ENCODE assay signal across 20 mouse cellular contexts in the genomic region with DNA sequence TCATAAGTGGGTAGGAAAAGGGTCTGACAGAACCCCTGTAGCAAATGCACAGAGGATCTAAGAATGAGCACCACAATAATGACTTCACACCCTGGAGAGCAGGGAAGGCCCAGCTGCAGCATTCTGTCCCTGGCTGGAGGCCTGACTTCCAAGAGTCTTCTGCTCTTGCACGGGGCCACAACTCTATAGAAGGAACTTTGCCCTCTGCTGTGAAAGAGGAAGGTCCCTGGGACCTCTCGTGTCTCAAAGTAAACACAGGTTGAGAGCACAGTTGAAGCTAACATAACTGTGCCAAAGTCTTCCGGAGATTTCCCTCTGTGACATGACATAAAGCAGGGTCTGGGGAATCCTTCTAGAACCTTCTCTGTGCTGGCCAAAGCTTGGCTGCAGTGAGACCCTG.
DNase-seq lines count a peak whose midpoint lies in the region; ATAC-seq and TF ChIP-seq lines count a peak whose summit lies in the region.
"Had no signal": no experiment of that assay in that cellular context is flagged by ENCODE, and none has a peak within 500 bp of the region (broad histone marks: within the 10 kb centered on the region; RNA-seq: fewer than 3 reads in every experiment).

No protein-coding gene starts in this region.

- H3K9ac ChIP-seq in heart, adult 2 months (ENCODE audit: low read depth, low read length), result no peak overlapping the region
- H3K9ac ChIP-seq in heart, embryonic 16.5 days (ENCODE audit: low read length), result no peak overlapping the region
- H3K9ac ChIP-seq in liver, postnatal 0 days (replicated peaks), result no peak overlapping the region
- H3K9ac ChIP-seq in intestine, postnatal 0 days (ENCODE audit: low read depth, low read length), result no peak overlapping the region
- H3K9ac ChIP-seq: embryonic facial prominence, embryonic 13.5 days; forebrain, embryonic 12.5 days; liver, embryonic 15.5 days; midbrain, embryonic 15.5 days; neural tube, embryonic 12.5 days had no signal

- peaks cover 6% of the 10 kb centered on the region for H3K4me1 ChIP-seq in heart, adult 2 months (ENCODE audit: control insufficient read depth, insufficient read depth, low read length)
- no peaks in the 10 kb centered on the region for H3K4me1 ChIP-seq in heart, embryonic 16.5 days (ENCODE audit: control insufficient read depth, insufficient read depth, low read length)
- H3K4me1 ChIP-seq in liver, postnatal 0 days (ENCODE audit: insufficient read depth), result 0 out of 2 replicates have a peak, but pooled peaks cover 3% of the 10 kb centered on the region
- H3K4me1 ChIP-seq in intestine, postnatal 0 days (replicated peaks; ENCODE audit: control insufficient read depth, insufficient read depth, low read length), result 0 out of 2 replicates have a peak, but pooled peaks cover 3% of the 10 kb centered on the region
- H3K4me1 ChIP-seq: embryonic facial prominence, embryonic 13.5 days; forebrain, embryonic 12.5 days; midbrain, embryonic 15.5 days; neural tube, embryonic 12.5 days had no signal

- H3K27me3 ChIP-seq in heart, adult 2 months (ENCODE audit: control insufficient read depth, insufficient read depth, low read length), result no peaks in the 10 kb centered on the region
- no peaks in the 10 kb centered on the region for H3K27me3 ChIP-seq in heart, embryonic 16.5 days (ENCODE audit: control insufficient read depth, insufficient read depth, low read length)
- H3K27me3 ChIP-seq in liver, postnatal 0 days (ENCODE audit: insufficient read depth, low read length), result no peaks in the 10 kb centered on the region
- no peaks in the 10 kb centered on the region for H3K27me3 ChIP-seq in intestine, postnatal 0 days (replicated peaks; ENCODE audit: control insufficient read depth, insufficient read depth, low read length)
- H3K27me3 ChIP-seq: embryonic facial prominence, embryonic 13.5 days; forebrain, embryonic 12.5 days; liver, embryonic 15.5 days; midbrain, embryonic 15.5 days; neural tube, embryonic 12.5 days had no signal

- intact Hi-C loops in heart, adult 2 months (cut with DNase I), result no loop called here

- no peaks in the 10 kb centered on the region for H3K79me2 ChIP-seq in heart, adult 2 months (replicated peaks; ENCODE audit: control insufficient read depth, insufficient read depth, low read length)

- H3K4me2 ChIP-seq in heart, embryonic 16.5 days (ENCODE audit: low read depth, low read length), result no peak overlapping the region
- no peak overlapping the region for H3K4me2 ChIP-seq in liver, postnatal 0 days (ENCODE audit: low read depth, low read length)
- H3K4me2 ChIP-seq in intestine, postnatal 0 days (replicated peaks; ENCODE audit: low read depth), result no peak overlapping the region
- H3K4me2 ChIP-seq: embryonic facial prominence, embryonic 13.5 days; forebrain, embryonic 12.5 days; liver, embryonic 15.5 days; midbrain, embryonic 15.5 days; neural tube, embryonic 12.5 days had no signal

- DNase-seq in heart, adult 2 months, result no peak
- no peak for DNase-seq in heart, adult 18-20 months
- no peak for DNase-seq in heart, adult 8-10 months (ENCODE audit: low spot score)
- no peak for DNase-seq in liver, postnatal 0 days
- DNase-seq in liver, result no peak
- no peak for DNase-seq in gastrocnemius, postnatal 25 days
- DNase-seq: adrenal gland, postnatal 10 days; cerebellum, adult 8-10 months; cerebellum, postnatal 36 days; gastrocnemius, postnatal 36 days; right cerebral cortex, postnatal 14 days had no signal

- no peak for TF ChIP-seq CTCF in heart, adult 2 months (IDR thresholded peaks at IDR 0.05)
- TF ChIP-seq CTCF in liver, postnatal 0 days (IDR thresholded peaks at IDR 0.05; ENCODE audit: low read depth), result no peak
- no peak for TF ChIP-seq CTCF in intestine, postnatal 0 days (IDR thresholded peaks at IDR 0.05; ENCODE audit: low read depth)

- no peak for ATAC-seq in heart, embryonic 16.5 days (replicated peaks; ENCODE audit: extremely low read depth, insufficient read depth, low FRiP score)
- 0 out of 2 replicates have a peak, but pooled peaks have one; percentile 29 for ATAC-seq in liver, postnatal 0 days
- peak; percentile 28; the same call in 1 of the 2 replicates for ATAC-seq in intestine, postnatal 0 days
- ATAC-seq: midbrain, embryonic 15.5 days had no signal

- no peaks in the 10 kb centered on the region for H3K36me3 ChIP-seq in heart, adult 2 months (ENCODE audit: control insufficient read depth, insufficient read depth, low read length)
- H3K36me3 ChIP-seq in heart, embryonic 16.5 days (ENCODE audit: control insufficient read depth, insufficient read depth), result no peaks in the 10 kb centered on the region
- H3K36me3 ChIP-seq in liver, postnatal 0 days (replicated peaks; ENCODE audit: insufficient read depth, low read length), result no peaks in the 10 kb centered on the region
- H3K36me3 ChIP-seq in intestine, postnatal 0 days (ENCODE audit: control insufficient read depth, insufficient read depth), result no peaks in the 10 kb centered on the region
- H3K36me3 ChIP-seq: embryonic facial prominence, embryonic 13.5 days; forebrain, embryonic 12.5 days; liver, embryonic 15.5 days; midbrain, embryonic 15.5 days; neural tube, embryonic 12.5 days had no signal

- WGBS in heart, adult 2 months, result 51% methylated on average over 3 of the region's 3 CpGs
- WGBS in heart, embryonic 16.5 days, result 56% methylated on average over 3 of the region's 3 CpGs
- WGBS in liver, postnatal 0 days (ENCODE audit: insufficient replicate concordance), result 27% methylated on average over 3 of the region's 3 CpGs
- WGBS in intestine, postnatal 0 days, result 14% methylated on average over 3 of the region's 3 CpGs

- H3K4me3 ChIP-seq in heart, adult 2 months, result no peak overlapping the region
- H3K4me3 ChIP-seq in heart, embryonic 16.5 days (ENCODE audit: low read length), result no peak overlapping the region
- H3K4me3 ChIP-seq in liver, postnatal 0 days (ENCODE audit: low read depth, low read length), result no peak overlapping the region
- no peak overlapping the region for H3K4me3 ChIP-seq in intestine, postnatal 0 days (ENCODE audit: low read depth, low read length)
- H3K4me3 ChIP-seq: embryonic facial prominence, embryonic 13.5 days; erythroblast, embryonic 14.5 days; forebrain, embryonic 12.5 days; liver, embryonic 15.5 days; midbrain, embryonic 15.5 days; neural tube, embryonic 12.5 days had no signal

- TF ChIP-seq POLR2A in heart, adult 2 months (IDR thresholded peaks at IDR 0.05; ENCODE audit: insufficient read depth, low read depth, low read length), result no peak

- H3K9me3 ChIP-seq in heart, embryonic 16.5 days (replicated peaks; ENCODE audit: control insufficient read depth, low read length), result no peaks in the 10 kb centered on the region
- H3K9me3 ChIP-seq in liver, postnatal 0 days (ENCODE audit: low read length), result no peaks in the 10 kb centered on the region
- H3K9me3 ChIP-seq in intestine, postnatal 0 days (ENCODE audit: control insufficient read depth), result no peaks in the 10 kb centered on the region
- H3K9me3 ChIP-seq: embryonic facial prominence, embryonic 13.5 days; forebrain, embryonic 12.5 days; liver, embryonic 15.5 days; midbrain, embryonic 15.5 days; neural tube, embryonic 12.5 days had no signal

- TF ChIP-seq EP300 in heart, adult 2 months (IDR thresholded peaks at IDR 0.05; ENCODE audit: insufficient read depth, low read depth, low read length), result no peak
- TF ChIP-seq EP300 in liver, postnatal 0 days (IDR thresholded peaks at IDR 0.05; ENCODE audit: low read depth), result no peak

- H3K27ac ChIP-seq in heart, adult 2 months, result peak overlapping the region; percentile 36; the same call in 1 of the 2 replicates
- 0 out of 2 replicates have a peak overlapping the region, but pooled peaks have one; percentile 26 for H3K27ac ChIP-seq in heart, embryonic 16.5 days (ENCODE audit: low read length)
- H3K27ac ChIP-seq in liver, postnatal 0 days (ENCODE audit: low read depth), result no peak overlapping the region
- no peak overlapping the region for H3K27ac ChIP-seq in intestine, postnatal 0 days (ENCODE audit: low read depth, low read length)
- H3K27ac ChIP-seq: embryonic facial prominence, embryonic 13.5 days; forebrain, embryonic 12.5 days; liver, embryonic 15.5 days; macrophage; midbrain, embryonic 15.5 days; neural tube, embryonic 12.5 days had no signal

Comparison
In these comparisons a context has a peak if more than half of its experiments do, and no peak if none do; other contexts are left out.
1. H3K27ac ChIP-seq: peak in heart, adult 2 months (single experiment) and heart, embryonic 16.5 days (single experiment); none in liver, postnatal 0 days (single experiment) and intestine, postnatal 0 days (single experiment).